Mouse (Mus musculus) G1E-ER4 (cell line): ENCODE results near the gene H2-Ke6. TPM values are rescaled to one million over a fixed set of nuclear protein-coding genes. Genes with fewer than 3 reads are reported as not detected.

ENCODE experiments used
- GATA1 ChIP-seq: IDR thresholded peaks from one replicate; pipeline ENCODE4 v1.8.0; 2012; ENCODE audit warnings: low read length, inconsistent platforms
- polyA plus RNA-seq: library from polyadenylated mRNA; stranded (reverse); fragments of >175 nt; gene quantifications from 2 replicates; pipeline ENCODE4 v1.2.3, GENCODE M21; 2012

The H2-Ke6 gene
- polyA plus RNA-seq, 1 experiment, result 94.1 TPM

GRCm38 (mm10) chr17:33977861-33978557, 49.9 kb downstream of the H2-Ke6 start:
- no peak for TF ChIP-seq GATA1

Other genes starting within 250 kb of the H2-Ke6 start
- not detected in 2 replicates for gene Angptl4, start 246.2 kb downstream of the H2-Ke6 start, polyA plus RNA-seq
- gene Kank3, start 217.5 kb downstream of the H2-Ke6 start, polyA plus RNA-seq, result 6.9 and 7.2 TPM in 2 replicates
- 1,425 and 5,080 TPM in 2 replicates for gene Rps28, start 203.5 kb downstream of the H2-Ke6 start, polyA plus RNA-seq
- 678 and 952 TPM in 2 replicates for gene Ndufa7, start 203.5 kb downstream of the H2-Ke6 start, polyA plus RNA-seq
- 9.3 and 14.4 TPM in 2 replicates for gene Cd320, start 185.0 kb downstream of the H2-Ke6 start, polyA plus RNA-seq
- not detected in 2 replicates for gene Gm7029, start 154.2 kb downstream of the H2-Ke6 start, polyA plus RNA-seq
- 88.1 and 95.0 TPM in 2 replicates for gene Kifc1, start 137.4 kb downstream of the H2-Ke6 start, polyA plus RNA-seq
- gene Platr17, start 122.9 kb downstream of the H2-Ke6 start, polyA plus RNA-seq, result not detected in 2 replicates
- 57.5 and 59.5 TPM in 2 replicates for gene Daxx, start 118.6 kb downstream of the H2-Ke6 start, polyA plus RNA-seq
- 77.2 and 82.0 TPM in 2 replicates for gene Tapbp, start 112.2 kb downstream of the H2-Ke6 start, polyA plus RNA-seq
- gene Zbtb22, start 112.2 kb downstream of the H2-Ke6 start, polyA plus RNA-seq, result 49.7 and 50.9 TPM in 2 replicates
- gene Rgl2, start 98.5 kb downstream of the H2-Ke6 start, polyA plus RNA-seq, result 93.1 and 127 TPM in 2 replicates
- gene Pfdn6, start 87.7 kb downstream of the H2-Ke6 start, polyA plus RNA-seq, result 358 and 374 TPM in 2 replicates
- 165 and 186 TPM in 2 replicates for gene Wdr46, start 87.4 kb downstream of the H2-Ke6 start, polyA plus RNA-seq
- gene B3galt4, start 76.6 kb downstream of the H2-Ke6 start, polyA plus RNA-seq, result 11.6 and 14.2 TPM in 2 replicates
- gene Vps52, start 72.2 kb downstream of the H2-Ke6 start, polyA plus RNA-seq, result 64.7 and 68.2 TPM in 2 replicates
- 364 and 1,526 TPM in 2 replicates for gene Rps18, start 72.1 kb downstream of the H2-Ke6 start, polyA plus RNA-seq
- gene H2-K1, start 27.7 kb downstream of the H2-Ke6 start, polyA plus RNA-seq, result not detected in 2 replicates
- gene Ring1, start 3.4 kb downstream of the H2-Ke6 start, polyA plus RNA-seq, result 56.3 and 62.8 TPM in 2 replicates
- 98.4 and 100 TPM in 2 replicates for gene Slc39a7, start 3.6 kb upstream of the H2-Ke6 start, polyA plus RNA-seq
- 176 and 194 TPM in 2 replicates for gene Rxrb, start 3.8 kb upstream of the H2-Ke6 start, polyA plus RNA-seq
- gene Col11a2, start 11.4 kb upstream of the H2-Ke6 start, polyA plus RNA-seq, result 0.96 and 1.5 TPM in 2 replicates
- not detected in 2 replicates for gene H2-Oa, start 64.3 kb upstream of the H2-Ke6 start, polyA plus RNA-seq
- gene H2-DMa, start 91.5 kb upstream of the H2-Ke6 start, polyA plus RNA-seq, result 2.0 and 2.6 TPM in 2 replicates
- 215 and 310 TPM in 2 replicates for gene Brd2, start 94.6 kb upstream of the H2-Ke6 start, polyA plus RNA-seq
- not detected in 2 replicates for gene H2-DMb2, start 115.2 kb upstream of the H2-Ke6 start, polyA plus RNA-seq
- 0.10 TPM in 1 of 2 replicates, not detected in the other for gene H2-DMb1, start 125.0 kb upstream of the H2-Ke6 start, polyA plus RNA-seq
- gene Tap1, start 159.5 kb upstream of the H2-Ke6 start, polyA plus RNA-seq, result 1.1 and 1.4 TPM in 2 replicates
- 0.27 and 0.33 TPM in 2 replicates for gene Psmb9, start 159.7 kb upstream of the H2-Ke6 start, polyA plus RNA-seq
- not detected in 2 replicates for gene Psmb8, start 169.7 kb upstream of the H2-Ke6 start, polyA plus RNA-seq
- gene Tap2, start 175.5 kb upstream of the H2-Ke6 start, polyA plus RNA-seq, result 37.0 and 46.3 TPM in 2 replicates
- not detected in 2 replicates for gene H2-Ob, start 210.8 kb upstream of the H2-Ke6 start, polyA plus RNA-seq
- not detected in 2 replicates for gene H2-Ab1, start 229.6 kb upstream of the H2-Ke6 start, polyA plus RNA-seq